Mouse (Mus musculus) frontal cortex, postnatal 10 days (tissue): ENCODE data around the gene Antxr1.

Experiments
- DNase-seq, 2 experiments: peaks; one replicate each; pipeline ENCODE4 v3.0.0; 2022; ENCODE audit warnings: low spot score in 2 of 2, mixed read lengths in 1 of 2

Antxr1 gene

DNA sequence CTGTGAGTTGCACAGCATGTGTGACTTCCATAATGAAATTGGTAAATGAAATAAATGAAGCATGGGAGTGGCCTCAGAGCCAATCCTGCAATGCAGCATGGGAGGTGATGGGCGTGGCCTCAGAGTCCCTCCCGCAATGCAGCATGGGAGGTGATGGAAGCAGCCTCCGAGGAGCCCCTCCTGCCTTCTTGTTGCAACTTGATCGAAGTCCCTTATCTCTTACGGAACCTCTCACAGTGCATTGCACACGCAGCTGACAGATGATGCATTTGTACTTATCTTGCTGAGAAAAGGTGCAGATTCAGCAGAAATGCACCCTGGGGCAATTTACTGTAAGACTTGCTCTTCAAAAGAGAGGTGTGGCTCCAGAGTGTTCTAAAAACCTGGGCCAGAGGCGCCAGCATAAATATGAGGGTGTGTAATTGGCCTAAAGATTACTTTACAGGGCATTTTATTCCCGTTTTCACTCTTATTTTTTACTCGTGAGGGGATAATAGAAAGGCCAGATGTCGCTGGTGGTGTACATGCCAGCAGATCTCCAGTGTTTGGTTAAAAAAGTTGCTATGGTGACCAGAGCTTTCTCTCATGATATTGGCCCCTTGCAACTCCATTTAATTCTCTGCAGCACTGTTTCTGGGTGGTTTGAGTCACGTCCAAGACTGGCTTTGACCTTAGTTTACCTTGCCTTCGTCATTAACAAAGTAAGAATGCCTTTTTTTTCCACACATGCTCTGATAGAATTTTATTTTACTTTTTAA is 195.6 kb downstream of the Antxr1 start:
- DNase-seq, result no peak

DNA sequence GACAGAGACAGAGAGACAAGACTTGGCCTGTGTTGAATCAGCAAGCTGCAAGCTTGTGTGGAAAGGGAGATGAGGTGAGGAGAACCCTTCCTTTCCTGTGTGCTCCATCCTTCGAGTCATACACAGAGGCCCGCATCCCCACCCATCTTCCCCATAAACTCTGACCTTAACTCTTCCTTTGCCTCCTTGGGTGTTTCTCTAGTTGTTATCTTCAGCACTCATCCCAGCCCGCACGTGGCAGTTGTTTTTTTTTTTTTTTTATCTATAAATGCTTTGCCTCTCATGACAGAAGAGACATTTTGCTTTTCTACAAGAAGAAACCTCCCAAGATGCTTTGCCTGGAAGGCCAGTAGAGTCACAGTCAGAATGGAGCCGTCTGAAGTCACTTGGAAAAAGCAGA is 197.1 kb downstream of the Antxr1 start:
- no peak for DNase-seq

DNA sequence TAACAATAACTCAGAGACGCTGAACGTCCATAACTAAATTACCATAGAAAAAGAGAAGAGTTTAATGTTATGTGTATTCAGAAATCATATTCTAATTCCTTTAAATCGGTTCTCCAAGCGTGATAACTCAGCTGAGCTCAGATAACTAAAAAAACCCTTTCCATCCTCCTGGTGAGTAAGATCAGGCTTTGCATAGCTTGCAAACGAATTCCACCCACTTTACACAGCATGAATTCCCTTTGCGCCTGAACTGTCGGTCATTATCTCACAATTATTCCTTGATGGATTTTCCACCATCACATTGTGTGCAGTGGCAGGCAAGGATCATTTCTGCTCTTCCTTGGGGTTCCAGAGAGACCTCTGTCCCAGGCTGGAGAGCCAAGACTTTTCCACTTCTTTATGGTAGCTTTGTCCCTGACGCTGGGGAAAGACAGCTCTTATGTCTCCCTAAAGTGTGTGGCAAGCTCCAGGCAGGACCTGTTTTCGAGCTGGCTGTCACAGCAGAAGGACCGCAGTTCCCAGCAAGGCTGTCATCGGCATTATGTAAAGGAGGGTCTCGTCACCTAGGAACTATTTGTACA is 201.6 kb downstream of the Antxr1 start:
- DNase-seq, result no peak

DNA sequence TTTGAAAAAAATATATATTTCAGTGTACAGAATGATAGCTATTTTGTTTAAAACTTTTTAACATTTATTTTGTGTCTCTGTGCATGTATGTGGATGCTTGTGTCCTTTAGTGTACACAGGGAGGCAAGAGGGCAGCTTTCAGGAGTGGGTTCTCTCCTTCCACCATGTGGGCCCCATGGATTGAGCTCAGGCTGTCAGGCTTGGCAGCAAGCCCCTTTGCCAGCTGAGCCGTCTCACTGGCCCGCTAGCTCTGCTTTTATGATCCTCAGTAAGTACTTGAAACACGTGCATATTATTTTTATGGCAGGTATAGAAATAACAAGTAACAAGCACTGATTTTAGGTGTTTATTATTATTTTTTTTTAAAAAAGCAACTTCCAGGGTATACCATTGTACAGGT is 202.1 kb downstream of the Antxr1 start:
- DNase-seq, result no peak

DNA sequence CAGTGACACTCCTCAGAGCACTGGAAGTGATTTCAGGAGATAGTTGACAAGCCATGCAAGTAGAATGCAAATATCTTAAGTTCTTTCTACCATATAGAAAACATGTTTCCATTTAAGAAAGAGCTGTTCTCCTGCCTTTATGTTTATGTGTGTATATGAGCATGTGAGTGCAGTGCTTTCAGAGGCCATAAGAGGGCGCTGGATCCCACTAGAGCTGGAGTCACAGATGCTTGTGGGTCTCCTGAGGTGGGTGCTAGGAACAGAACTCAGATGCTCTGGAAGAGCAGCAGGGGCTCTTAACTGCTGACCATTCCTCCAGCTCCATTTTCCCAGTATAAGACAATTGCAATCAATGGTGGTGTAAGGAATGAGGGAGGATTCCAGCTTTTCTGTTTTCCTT is 204.5 kb downstream of the Antxr1 start:
- no peak for DNase-seq

DNA sequence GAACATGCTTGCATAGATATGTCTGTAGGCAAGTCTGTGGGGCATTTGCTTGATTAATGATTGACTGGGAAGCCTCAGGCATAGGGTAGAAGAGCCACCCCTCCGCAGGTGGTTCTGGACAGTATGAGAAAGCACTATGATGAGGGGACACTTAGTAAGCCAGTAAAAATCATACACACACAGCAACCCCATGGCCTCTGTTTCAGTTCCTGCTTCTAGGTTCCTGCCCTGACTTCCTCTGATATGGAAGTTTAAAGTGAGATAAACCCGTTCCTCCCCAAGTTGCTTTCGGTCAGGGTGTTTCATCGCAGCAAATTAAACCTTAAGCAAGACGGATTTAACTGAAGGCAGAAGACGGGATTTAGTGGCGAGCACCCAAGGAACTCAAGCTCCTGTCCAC is 205.0 kb downstream of the Antxr1 start:
- DNase-seq, result no peak

DNA sequence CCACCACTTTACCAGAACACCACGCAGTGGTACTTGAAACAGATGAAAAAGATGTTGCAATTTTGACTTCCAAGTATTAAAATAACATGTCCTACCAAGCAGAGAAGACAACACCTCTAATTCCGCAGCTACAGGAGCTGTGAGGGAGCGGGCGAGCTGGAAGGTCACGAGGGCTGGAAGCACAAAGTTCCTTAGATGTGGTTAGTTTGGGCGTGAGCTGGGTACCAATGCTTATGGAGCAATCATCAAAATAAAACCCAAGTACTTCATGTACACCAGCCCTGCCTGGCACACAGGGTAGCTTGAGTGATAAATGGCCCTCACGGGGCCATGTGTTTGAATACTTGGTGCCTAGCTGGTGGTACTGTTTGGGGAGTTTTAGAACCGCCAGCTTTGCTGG is 205.8 kb downstream of the Antxr1 start:
- DNase-seq, result no peak

DNA sequence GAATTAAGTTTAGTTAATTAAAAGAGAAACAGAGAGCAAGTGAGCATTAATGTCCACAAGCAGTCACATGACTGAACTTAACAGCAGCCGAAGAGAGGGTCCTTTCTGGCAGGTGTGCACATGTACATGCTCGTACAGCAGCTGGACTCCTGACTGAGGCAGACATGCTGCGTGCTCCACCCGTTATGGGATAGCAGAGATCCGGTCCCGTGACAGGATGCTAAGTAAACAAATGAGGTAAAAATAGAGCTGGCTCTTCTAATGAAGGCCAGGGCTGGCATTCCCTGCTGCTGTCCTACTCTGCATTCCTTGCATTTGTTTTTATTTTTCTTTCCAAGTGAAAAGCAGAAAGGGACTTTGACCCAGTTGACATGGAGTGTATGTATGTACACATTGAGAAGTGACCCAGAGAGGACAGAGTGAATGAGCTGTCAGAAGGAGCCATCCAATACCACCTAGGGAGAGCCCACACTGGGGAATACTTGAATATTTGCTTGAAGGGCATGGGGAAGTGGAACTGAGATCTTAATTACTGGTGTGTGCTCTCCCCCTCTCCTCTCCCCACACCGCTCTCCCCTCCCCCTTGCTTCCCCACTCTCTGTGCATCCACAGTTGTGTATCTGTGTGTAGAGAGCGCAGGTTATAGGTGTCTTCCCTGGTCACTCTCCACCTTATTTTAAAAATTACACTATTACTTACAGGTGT is 208.4 kb downstream of the Antxr1 start:
- DNase-seq, result no peak

DNA sequence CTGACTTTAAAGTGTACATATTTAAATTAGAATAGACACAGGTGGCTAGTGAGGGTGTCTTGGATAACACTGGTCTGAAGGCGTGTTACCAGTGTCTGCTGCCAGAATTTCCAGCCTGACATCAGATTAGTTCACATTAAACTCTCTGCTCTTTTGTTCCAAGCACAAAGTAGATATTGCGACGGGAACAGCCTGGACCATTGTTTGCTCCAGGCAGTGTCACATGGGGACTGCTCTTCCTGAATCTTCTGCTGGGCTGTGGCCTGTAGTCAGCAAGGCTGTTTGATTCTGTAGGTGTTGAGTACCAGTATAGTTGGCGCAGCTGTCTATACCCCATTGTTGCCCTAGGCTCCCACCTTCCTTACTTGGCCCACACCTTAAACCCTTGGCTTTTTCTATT is 211.6 kb downstream of the Antxr1 start:
- DNase-seq, result no peak

DNA sequence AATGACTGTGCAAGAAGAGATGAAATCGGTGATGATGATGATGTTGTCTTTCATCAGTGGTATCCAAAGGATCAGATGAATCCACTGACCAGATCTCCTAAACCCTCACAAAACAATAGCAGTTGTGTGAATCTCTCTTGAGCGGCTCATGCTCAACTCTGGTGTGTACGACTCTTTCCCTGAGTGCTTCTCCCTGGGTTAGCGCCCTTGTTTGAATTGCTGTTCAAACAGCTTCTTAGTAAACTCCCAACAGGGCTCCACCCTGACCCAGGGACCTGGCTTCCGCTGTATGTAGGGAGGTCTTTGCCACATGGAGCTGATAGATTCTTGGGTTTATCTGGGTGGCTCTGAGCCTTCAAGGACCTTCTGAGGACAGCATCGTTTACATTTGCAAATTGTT is 212.2 kb downstream of the Antxr1 start:
- DNase-seq, result no peak

DNA sequence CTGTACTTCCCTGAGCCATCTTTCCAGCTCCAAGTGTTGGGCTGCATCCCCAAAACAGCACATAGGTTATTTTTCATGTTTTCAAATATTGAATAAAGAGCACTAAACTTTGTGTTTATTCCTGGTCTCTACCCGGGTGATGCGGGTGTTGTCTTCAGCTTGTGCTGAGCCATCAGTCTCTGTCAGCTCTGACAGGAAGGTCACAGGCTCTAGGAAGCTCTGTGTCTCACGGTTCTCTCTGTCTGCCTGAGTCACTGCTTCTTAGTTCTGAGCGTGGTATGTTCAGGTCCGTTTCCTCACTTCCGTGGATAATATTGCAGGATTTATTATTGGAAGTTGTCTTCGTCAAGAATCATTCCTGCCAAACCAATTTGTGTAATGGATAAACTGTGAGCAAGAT is 213.7 kb downstream of the Antxr1 start:
- DNase-seq, result no peak

DNA sequence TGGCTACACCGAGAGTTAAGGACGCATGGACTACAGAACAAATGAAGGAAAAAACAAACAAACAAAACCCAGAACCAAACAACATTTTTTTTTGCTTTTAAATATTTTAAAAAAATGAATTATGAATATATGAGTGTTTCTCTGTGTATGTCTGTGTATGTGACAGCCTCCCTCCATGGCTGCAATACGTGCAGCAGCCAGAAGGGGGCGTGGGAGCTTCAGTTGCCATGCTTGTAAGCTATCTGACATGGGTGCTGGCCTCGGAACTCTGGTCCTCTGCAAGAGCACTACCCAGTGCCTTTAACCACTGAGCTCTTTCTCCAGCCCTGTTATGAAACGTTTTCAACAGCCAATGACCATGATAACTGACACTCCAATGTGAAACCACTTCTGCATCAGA is 215.0 kb downstream of the Antxr1 start:
- DNase-seq, result no peak

DNA sequence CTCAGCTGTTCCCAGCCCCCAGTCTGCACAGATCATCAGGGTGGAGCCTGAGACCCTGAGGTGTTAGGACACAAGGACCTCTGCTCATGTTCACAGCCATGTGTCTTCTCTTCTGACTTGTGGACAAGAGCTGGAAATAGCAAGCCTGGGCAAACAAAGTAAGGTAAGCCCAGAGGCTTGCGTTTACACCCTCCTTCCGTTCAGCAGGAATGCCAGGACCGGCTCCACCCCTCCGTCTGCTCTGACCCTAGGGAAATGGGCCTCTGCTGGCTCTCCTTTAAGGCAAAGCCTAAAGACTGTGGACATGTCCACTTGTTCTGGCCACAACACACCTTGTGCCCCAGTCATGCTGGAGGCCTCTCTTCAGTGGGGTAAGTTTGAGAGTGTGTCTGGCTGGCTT is 215.6 kb downstream of the Antxr1 start:
- DNase-seq, result no peak

DNA sequence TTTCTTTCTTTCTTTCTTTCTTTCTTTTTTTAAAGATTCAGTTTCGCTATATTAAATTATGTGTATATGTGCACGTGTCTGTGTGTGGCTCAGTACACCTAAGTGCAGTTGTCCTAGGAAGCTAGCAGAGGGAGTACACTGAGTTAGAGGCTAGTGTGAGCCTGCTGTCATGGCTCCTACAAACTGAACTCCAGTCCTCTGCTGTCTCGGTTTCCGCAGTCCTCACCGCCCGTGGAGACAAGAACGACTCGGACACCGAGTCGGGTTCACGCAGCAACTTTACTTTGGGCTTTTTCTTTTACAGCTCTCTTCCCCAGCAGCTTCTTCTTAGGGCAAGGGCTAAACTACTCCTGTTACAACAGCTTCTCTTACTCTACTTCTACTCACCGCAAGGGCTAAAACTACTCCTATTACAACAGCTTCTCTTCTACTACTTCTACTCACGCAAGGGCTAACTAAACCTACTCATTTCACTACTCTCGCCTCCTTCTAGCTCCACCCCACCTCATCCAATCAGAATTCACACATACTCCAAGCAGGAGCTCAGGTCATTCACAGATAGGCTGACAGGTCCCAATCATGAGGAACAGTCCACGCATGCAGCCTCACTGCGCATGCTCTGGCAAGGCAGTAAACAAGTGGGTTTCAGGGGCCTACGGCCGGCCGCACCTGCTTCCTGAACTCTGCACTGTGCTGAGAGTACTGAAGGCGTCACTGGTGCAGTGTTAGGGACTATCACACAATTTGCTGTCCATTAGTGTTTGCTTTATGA is 216.4 kb downstream of the Antxr1 start:
- DNase-seq, result no peak

DNA sequence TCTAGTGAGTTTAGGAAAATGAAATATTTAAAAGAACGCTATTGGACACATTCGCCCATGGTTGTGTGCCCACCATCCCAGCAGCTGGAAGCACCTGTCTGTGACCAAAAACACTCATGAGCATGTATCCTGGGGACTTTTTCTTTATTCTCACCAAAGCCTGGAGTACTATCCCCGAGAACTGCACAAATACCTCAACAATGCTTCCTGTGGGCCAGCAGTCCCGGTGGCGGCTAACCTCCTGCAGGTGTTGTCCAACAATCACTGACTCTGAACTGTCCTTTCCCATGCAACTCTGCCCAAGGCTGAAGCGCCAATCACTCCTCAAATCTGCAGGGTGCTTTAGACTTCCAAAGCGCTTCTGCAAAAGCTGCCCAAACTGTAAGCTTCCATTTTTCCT is 219.0 kb downstream of the Antxr1 start:
- no peak for DNase-seq

DNA sequence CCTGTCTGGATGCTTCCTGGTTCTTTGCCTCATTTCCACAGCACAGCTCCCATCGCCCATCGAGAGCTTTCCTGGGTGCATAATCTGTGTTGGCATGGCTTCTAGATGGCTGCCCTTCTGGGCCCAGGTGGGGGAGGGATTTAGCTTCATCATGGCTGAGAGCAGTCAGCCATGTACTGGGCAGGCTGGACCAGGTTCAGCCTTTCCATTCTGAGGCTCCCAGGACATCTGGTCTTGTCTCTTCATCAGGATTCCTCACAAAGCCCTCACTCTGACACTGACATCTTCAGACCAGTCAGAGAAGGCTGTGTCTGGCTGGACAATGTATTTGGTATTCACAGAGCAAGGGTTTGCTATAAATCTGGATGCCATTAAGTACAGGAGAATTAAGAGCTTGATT is 219.6 kb downstream of the Antxr1 start:
- no peak for DNase-seq

DNA sequence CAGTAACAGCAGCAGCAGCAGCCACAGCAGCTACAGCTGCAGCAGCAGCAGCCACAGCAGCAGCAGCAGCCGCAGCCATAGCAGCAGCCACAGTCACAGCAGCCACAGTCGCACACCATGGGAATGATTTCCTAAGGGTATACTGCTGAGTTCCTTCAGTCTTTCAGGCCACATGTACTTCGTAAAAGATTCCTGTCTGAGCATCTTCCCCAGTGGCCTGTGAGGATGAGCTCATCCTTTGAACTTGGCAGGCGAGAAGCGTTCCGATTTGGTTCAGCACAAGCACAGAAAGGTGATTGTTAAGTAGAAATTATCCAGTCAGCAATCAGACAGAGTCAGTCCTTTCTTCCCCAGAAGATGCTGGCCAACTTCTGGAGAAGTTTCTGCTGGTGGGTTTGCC is 223.5 kb downstream of the Antxr1 start:
- DNase-seq, result no peak

DNA sequence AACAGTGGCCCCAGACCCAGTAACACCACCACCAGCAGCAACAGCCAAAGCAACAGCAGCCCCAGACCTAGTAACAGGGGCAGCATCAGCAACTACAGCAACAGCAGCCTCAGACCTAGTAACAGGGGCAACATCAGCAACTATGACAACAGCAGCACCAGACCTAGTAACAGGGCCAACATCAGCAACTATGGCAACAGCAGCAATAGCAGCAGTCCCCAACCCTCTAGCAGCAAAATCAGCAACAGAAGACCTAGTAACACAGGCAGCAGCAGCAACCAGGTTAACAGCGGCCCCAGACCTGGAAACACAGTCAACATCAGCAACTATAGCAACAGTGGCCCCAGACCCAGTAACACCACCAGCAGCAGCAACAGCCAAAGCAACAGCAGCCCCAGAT is 224.1 kb downstream of the Antxr1 start:
- DNase-seq, result no peak

DNA sequence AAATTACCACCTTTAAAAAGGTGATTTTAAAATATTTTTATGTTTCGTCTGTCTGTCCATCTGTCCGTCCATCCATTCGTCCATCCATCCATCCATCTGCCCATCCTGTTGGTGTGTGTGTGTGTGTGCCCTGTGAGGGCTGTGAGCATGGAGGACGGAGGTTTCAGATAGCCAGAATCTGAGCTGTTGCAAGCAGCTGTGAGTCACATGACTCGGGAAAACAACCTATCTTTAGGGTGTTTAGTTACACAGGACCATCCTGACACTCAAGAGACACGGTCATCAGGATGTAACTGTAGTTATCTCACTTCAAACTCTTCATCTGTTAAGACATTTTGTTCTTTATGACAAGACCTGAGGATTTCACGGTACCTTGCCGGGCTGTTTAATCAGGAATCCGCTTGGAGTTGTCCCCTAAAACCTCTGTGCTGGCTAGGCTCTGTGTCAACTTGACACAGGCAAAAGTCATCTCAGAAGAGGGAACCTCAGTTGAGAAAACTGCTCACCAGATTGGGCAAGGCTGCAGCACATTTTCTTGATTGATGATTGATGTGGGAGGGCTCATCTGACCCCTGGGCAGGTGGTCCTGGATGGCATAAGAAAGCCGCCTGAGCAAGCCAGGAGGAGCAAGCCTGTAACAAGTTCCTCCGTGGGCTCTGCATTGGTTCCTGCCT is 231.4 kb downstream of the Antxr1 start, which contains the start of gene D6Ertd527e:
Gene D6Ertd527e (plus strand): TSS at position 624 of the 674 bp plus-strand sequence.
- no peak for DNase-seq

DNA sequence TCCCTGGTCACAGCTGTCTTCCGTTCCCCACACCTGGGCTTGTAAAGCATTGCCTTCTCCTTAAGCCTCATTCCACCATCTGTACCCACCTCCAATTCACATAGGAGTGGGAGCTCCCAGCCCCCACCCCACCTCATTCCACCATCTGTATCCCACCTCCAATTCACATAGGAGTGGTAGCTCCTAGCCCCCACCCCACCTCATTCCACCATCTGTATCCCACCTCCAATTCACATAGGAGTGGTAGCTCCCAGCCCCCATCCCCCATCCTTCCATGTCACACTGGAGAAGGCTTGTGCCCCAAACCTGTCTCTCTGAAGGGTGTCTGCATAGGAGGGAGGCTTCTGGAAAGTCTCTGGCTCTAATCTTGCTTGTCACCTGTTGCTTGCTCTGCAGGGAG is 232.3 kb downstream of the Antxr1 start:
- no peak for DNase-seq

DNA sequence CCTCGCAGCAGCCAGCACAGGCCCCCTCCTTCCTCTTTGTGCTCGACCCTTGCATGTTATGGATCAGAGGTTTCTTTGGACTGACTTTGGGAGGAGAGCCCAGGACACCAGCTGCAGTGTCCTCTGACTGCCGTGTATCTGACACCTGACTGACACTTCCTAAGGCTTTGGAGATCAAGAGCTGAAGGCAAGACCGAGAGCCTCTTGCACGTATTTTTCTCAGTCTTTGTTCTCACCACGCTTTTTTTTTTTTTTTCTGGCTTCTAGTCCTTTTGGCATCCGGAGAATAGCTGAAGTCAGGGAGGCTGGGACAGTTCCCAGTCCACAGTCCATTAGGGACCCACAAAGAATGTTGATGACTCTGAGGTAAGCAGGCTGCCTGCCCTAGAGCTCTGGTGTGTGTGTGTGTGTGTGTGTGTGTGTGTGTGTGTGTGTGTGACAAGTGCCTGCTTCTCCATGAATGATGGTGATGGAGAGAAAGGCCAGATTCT is 233.2 kb downstream of the Antxr1 start:
- DNase-seq, result no peak

DNA sequence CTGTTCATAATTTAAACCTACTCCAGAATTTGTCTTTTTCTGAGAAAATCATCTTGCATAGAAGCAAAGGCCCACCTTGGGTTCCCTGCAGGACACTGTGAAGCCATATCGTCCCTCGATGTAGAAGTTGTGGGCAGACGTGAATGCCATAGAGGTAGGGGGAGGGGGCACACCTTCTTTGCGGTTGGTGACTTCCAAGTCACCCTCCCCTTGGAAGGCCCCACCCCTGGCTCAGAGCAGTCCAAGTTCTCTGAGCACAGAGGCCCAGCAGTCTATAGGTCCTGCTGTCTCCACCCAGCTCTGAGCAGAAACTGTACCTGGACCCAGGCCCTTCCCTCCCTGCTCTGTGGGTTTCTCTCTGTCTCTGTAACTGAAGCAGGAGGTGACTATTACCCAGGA is 233.7 kb downstream of the Antxr1 start:
- no peak for DNase-seq
